Mouse (Mus musculus): Measurements from ENCODE around the gene Wdr70. TPM values are rescaled to one million over a fixed set of nuclear protein-coding genes. Genes with fewer than 3 reads are reported as not detected.

Wdr70 gene
- 21.7 and 23.8 TPM in 2 replicates for polyA plus RNA-seq (2015; fragmentation: Nextera tagmentation; extraction: Ambion mirVana)

- no peaks in the 10 kb centered on the region for H3K9me3 ChIP-seq (ENCODE audit: control insufficient read depth)
- no peaks in the 10 kb centered on the region; the same call in 1 of the 2 replicates for H3K4me1 ChIP-seq (replicated peaks; ENCODE audit: control insufficient read depth, insufficient read depth, low read length)
- peak; percentile 99 for TF ChIP-seq CTCF (IDR thresholded peaks at IDR 0.05; ENCODE audit: low read depth)
- H3K4me3 ChIP-seq (ENCODE audit: low read depth, low read length) = peak within 1 kb of the TSS; percentile 90
- peak within 1 kb of the TSS; percentile 85 for H3K9ac ChIP-seq (ENCODE audit: low read depth, low read length)
- peak within 1 kb of the TSS; percentile 70 for H3K4me2 ChIP-seq (replicated peaks; ENCODE audit: low read depth)
- ATAC-seq = peak; percentile 90
- 0 out of 2 replicates have a peak, but pooled peaks cover 5% of the 10 kb centered on the region for H3K36me3 ChIP-seq (ENCODE audit: control insufficient read depth, insufficient read depth)
- H3K27ac ChIP-seq (ENCODE audit: low read depth, low read length) = peak within 1 kb of the TSS; percentile 41; the same call in 1 of the 2 replicates
- WGBS = 2% methylated on average over 56 of the region's 56 CpGs
- no peaks in the 10 kb centered on the region for H3K27me3 ChIP-seq (replicated peaks; ENCODE audit: control insufficient read depth, insufficient read depth, low read length)
These were observed at the start of gene Wdr70 for GRCm38 (mm10) chr15:8098774-8099749. TSS of gene Wdr70 (minus strand) at chr15:8099209.

- Histone ChIP-seq H3K9me3 (ENCODE audit: control insufficient read depth) (no peaks in the 10 kb centered on the region), H3K36me3 (ENCODE audit: control insufficient read depth, insufficient read depth) (peaks cover 78% of the 10 kb centered on the region), H3K27me3 (replicated peaks; ENCODE audit: control insufficient read depth, insufficient read depth, low read length) (no peaks in the 10 kb centered on the region), H3K4me2 (replicated peaks; ENCODE audit: low read depth) (no peak overlapping the region), H3K4me3 (ENCODE audit: low read depth, low read length) (no peak overlapping the region), H3K27ac (ENCODE audit: low read depth, low read length) (no peak overlapping the region), H3K9ac (ENCODE audit: low read depth, low read length) (no peak overlapping the region), H3K4me1 (replicated peaks; ENCODE audit: control insufficient read depth, insufficient read depth, low read length) (no peaks in the 10 kb centered on the region)
- WGBS = 78% methylated on average over 5 of the region's 5 CpGs
- no peak for TF ChIP-seq CTCF (IDR thresholded peaks at IDR 0.05; ENCODE audit: low read depth)
- no peak for ATAC-seq
These were observed 36.6 kb upstream of the Wdr70 start for GRCm38 (mm10) chr15:8135606-8136005.

GRCm38 (mm10) chr15:8131761-8132160, 32.8 kb upstream of the Wdr70 start:
- Histone ChIP-seq H3K9ac (ENCODE audit: low read depth, low read length) (no peak overlapping the region), H3K36me3 (ENCODE audit: control insufficient read depth, insufficient read depth) (peaks cover 78% of the 10 kb centered on the region), H3K4me3 (ENCODE audit: low read depth, low read length) (no peak overlapping the region), H3K4me1 (replicated peaks; ENCODE audit: control insufficient read depth, insufficient read depth, low read length) (no peaks in the 10 kb centered on the region), H3K27ac (ENCODE audit: low read depth, low read length) (no peak overlapping the region), H3K4me2 (replicated peaks; ENCODE audit: low read depth) (no peak overlapping the region), H3K27me3 (replicated peaks; ENCODE audit: control insufficient read depth, insufficient read depth, low read length) (no peaks in the 10 kb centered on the region), H3K9me3 (ENCODE audit: control insufficient read depth) (no peaks in the 10 kb centered on the region)
- no peak for TF ChIP-seq CTCF (IDR thresholded peaks at IDR 0.05; ENCODE audit: low read depth)
- no peak for ATAC-seq

GRCm38 (mm10) chr15:8131268-8131667, 32.3 kb upstream of the Wdr70 start:
- Histone ChIP-seq H3K27me3 (replicated peaks; ENCODE audit: control insufficient read depth, insufficient read depth, low read length) (no peaks in the 10 kb centered on the region), H3K9ac (ENCODE audit: low read depth, low read length) (no peak overlapping the region), H3K4me3 (ENCODE audit: low read depth, low read length) (no peak overlapping the region), H3K4me1 (replicated peaks; ENCODE audit: control insufficient read depth, insufficient read depth, low read length) (no peaks in the 10 kb centered on the region), H3K27ac (ENCODE audit: low read depth, low read length) (no peak overlapping the region), H3K9me3 (ENCODE audit: control insufficient read depth) (no peaks in the 10 kb centered on the region), H3K4me2 (replicated peaks; ENCODE audit: low read depth) (no peak overlapping the region), H3K36me3 (ENCODE audit: control insufficient read depth, insufficient read depth) (peaks cover 75% of the 10 kb centered on the region)
- ATAC-seq = no peak
- TF ChIP-seq CTCF (IDR thresholded peaks at IDR 0.05; ENCODE audit: low read depth) = no peak
- WGBS = 94% methylated on average over 3 of the region's 3 CpGs

GRCm38 (mm10) chr15:8129281-8129680, 30.3 kb upstream of the Wdr70 start:
- H3K4me1 ChIP-seq (replicated peaks; ENCODE audit: control insufficient read depth, insufficient read depth, low read length) = no peaks in the 10 kb centered on the region
- no peak overlapping the region for H3K4me2 ChIP-seq (replicated peaks; ENCODE audit: low read depth)
- 60% methylated on average over 1 of the region's 1 CpGs for WGBS
- TF ChIP-seq CTCF (IDR thresholded peaks at IDR 0.05; ENCODE audit: low read depth) = peak; percentile 26
- H3K36me3 ChIP-seq (ENCODE audit: control insufficient read depth, insufficient read depth) = peaks cover 66% of the 10 kb centered on the region
- no peak for ATAC-seq
- no peak overlapping the region for H3K27ac ChIP-seq (ENCODE audit: low read depth, low read length)
- H3K9ac ChIP-seq (ENCODE audit: low read depth, low read length) = no peak overlapping the region
- H3K4me3 ChIP-seq (ENCODE audit: low read depth, low read length) = no peak overlapping the region
- H3K27me3 ChIP-seq (replicated peaks; ENCODE audit: control insufficient read depth, insufficient read depth, low read length) = no peaks in the 10 kb centered on the region
- H3K9me3 ChIP-seq (ENCODE audit: control insufficient read depth) = no peaks in the 10 kb centered on the region

GRCm38 (mm10) chr15:8109782-8110181, 10.8 kb upstream of the Wdr70 start:
- Histone ChIP-seq H3K27ac (ENCODE audit: low read depth, low read length) (no peak overlapping the region), H3K9me3 (ENCODE audit: control insufficient read depth) (no peaks in the 10 kb centered on the region), H3K4me2 (replicated peaks; ENCODE audit: low read depth) (peak overlapping the region; percentile 71), H3K9ac (ENCODE audit: low read depth, low read length) (peak overlapping the region; percentile 74), H3K4me1 (replicated peaks; ENCODE audit: control insufficient read depth, insufficient read depth, low read length) (no peaks in the 10 kb centered on the region), H3K4me3 (ENCODE audit: low read depth, low read length) (peak overlapping the region; percentile 93), H3K36me3 (ENCODE audit: control insufficient read depth, insufficient read depth) (peaks cover 16% of the 10 kb centered on the region), H3K27me3 (replicated peaks; ENCODE audit: control insufficient read depth, insufficient read depth, low read length) (no peaks in the 10 kb centered on the region)
- no peak for TF ChIP-seq CTCF (IDR thresholded peaks at IDR 0.05; ENCODE audit: low read depth)
- 1% methylated on average over 8 of the region's 8 CpGs for WGBS
- ATAC-seq = no peak

All from intestine, postnatal 0 days (tissue).